Mouse (Mus musculus) brain, embryonic 14.5 days (tissue): ENCODE data around the gene Pde4dip.

Source experiments
- CTCF ChIP-seq: fragments of 200-500 bp; IDR thresholded peaks from 2 replicates; pipeline ENCODE4 v1.5.1; 2012; ENCODE audit warnings: inconsistent platforms, mild to moderate bottlenecking, moderate library complexity, borderline replicate concordance; ENCODE audit not compliant: insufficient read depth, insufficient read length; ENCODE audit errors: extremely low read depth
- POLR2A ChIP-seq: fragments of 200-500 bp; IDR thresholded peaks from 2 replicates; pipeline ENCODE4 v1.6.1; 2012; ENCODE audit warnings: mild to moderate bottlenecking, inconsistent platforms, borderline replicate concordance; ENCODE audit not compliant: poor library complexity, insufficient read depth, insufficient read length, severe bottlenecking; ENCODE audit errors: extremely low read depth

- no peak for TF ChIP-seq CTCF
- TF ChIP-seq POLR2A: no peak
Observed at GRCm38 (mm10) chr3:97666154-97666553, 222.4 kb downstream of the Pde4dip start.
